Mouse (Mus musculus): ENCODE measurements around the gene Tspan4.
A peak's percentile ranks its signal among the peaks of the same experiment; 100 is the strongest.

Gene Tspan4

DNA sequence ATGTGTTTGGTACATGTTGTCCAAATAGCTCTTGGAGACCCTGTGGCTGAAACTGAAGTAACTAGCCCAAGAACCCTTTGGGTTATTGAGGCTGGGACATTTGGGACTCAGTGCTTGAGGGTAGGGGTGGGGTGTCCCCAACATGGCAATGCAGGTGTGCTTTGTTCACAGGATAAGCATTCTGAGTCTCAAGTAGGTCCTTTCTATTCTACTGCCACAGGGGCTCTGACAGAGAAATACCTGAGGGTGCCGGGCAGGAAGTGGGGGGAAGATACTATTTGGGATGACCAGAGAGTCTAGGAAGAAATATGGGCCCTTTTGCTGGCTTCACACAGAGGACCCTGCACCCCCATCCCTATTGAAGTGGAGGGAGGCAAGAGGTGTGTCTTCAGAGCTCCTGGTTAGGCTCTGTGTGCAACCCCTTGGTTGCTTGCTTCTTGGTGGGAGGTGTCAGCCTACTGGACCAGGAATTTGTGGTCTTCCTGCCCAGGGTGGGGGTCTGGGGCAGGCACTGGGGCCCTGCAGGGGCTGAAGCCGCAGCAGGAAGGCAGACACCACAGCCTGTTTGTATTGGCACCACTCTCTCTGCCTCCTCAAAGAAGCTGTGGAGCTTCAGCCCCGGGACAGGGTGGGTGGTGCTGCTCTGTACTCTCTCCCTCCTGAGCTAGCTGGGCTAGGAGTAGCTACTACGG lies 2.7 kb downstream of the Tspan4 start:
- DNase-seq (ENCODE audit: low spot score): no peak

DNA sequence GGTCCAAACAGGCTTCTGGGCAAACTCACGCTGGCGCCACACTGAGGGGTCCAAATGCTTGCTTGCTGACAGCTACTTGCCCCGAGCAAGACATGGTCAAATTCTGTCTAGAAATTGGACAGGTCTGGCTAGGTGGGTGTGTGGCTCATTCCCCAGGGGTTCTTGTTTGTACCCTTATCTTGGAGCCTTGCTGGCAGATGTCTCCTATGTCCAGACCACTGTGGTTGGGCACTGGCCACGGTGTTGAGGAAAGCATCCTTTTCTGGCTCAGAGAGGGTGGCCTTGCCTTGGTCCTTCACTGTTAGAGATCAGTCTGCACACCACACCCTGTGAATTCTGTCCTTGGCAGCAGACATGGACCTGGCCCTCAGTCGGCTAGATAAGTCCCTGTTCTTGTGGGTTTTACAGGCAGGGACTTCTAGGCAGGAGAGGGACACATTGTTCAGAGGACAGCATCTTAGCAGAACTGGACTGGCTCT lies 3.3 kb downstream of the Tspan4 start:
- DNase-seq (ENCODE audit: low spot score): no peak

DNA sequence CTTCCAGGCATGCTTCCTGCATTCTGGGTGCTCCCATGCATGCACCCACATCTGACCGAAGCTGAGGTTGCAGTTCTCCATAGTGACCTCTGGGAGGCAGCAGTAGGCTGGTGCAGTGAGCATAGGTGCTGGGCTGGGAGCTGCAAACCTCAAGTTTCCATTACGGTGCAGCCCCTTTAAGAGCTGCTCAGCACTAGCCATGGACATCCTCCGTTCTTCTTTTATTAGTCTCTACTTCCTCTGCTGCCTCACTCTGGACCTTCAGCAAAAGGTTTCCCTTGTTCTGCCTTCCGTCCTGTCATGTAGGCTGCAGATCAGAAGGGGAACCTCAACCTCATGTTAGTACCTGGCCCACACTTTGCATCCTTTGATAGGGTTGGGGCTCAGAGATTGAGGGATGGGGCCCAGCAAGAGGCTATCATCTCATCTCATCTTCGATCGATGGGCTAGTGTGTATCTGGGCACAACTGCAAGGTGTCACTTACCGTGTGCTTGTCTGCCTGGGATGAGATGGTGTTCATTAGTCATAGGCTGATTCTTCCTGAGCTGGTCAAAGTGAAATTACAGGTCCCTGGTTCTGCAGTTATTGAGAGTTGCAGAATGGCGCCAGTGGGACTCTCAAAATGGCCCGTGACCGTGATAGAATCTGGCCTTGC lies 5.9 kb downstream of the Tspan4 start:
- DNase-seq (ENCODE audit: low spot score): peak; percentile 88

DNA sequence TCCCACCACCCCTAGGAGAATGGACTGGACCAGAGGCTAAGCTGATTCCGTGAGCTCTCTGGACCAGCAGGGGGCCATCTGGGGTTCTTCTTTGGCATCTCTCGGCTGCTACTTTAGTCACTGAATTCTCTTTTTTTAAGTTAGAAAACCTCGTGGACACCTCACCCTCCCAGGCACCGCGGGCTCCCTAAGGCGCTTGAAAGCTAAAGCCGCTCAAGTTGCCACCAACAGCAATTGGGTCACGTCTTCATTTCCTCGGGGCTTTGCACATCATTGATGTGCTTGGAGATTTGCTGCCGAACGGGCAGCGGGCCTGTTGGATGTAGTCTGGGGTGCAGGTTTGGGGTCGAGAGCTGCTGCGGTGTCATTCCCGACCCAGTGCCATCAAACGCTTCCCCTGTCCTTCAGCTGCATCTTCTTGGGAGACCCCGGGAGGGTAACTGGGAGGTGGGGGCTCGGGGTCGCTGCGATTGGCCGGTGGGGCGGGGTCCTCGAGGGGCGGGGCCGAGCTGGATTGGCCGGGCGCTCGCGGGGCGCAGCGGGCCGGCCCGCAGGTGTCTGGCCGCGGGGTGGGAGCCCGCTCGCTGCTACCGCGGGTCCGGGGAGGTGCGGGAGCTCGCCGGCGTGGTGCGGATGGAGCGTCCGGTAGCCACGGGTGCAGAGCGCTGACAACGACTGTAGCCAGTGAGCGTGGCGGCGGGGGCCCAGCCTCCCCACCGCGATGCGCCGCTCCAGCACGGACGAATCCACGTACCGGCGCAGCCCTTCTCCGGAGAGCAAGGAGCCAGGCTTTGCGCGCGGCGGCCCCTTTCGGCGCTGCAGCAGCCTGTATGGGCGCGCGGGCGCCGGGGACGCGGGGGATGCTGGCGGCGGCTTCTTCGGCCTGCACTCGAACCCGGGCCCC lies 6.7 kb downstream of the Tspan4 start:
- DNase-seq (ENCODE audit: low spot score): peak; percentile 59

DNA sequence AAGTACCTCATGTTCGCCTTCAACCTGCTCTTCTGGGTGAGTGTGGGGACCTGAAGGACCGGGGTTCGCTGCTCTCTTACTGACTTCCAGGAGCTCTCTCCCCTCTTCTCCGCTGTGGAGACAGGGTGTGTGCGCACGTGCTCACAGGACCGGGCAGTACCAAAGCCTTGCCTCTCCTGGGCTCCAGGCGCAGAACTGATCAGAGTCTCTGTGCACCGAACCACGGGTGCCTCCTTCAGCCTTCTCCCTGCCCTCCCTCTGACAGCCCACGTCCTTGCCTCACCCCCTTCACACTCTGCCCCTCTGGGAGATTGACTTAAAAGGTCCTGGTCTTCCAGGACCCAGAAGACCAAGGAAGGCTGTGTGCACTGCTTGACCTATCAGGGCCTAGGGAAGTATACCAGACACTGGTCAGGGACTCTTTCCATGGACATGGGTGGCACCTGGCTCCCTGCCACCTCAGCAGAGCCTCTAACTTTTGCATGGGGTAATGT lies 7.5 kb downstream of the Tspan4 start:
- no peak for DNase-seq (ENCODE audit: low spot score)

DNA sequence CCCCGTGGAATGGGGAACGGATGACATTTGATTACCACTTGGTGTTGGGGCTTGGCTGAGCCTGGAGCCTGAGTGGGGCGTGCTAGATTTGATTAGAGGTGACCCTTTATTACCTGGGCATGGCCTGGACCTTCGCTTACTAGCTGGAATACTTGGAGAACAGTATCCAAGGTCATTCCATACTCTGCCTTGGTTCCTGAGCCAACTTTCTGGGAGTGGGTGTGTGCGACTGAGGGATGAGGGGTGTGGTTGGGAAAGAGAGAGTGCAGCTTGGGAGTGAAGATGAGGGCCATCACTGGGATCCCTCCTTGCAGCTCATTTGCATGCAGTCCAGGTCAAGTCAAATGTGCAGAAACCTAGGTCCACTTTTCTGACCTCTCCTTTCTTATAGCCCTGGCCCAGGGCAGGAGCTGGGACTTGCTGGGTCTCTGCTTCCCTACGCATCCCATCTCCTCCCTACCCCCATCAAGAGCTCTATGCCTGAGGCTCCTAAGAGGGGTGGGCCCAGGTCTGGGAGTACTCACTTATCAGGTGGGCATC lies 8.1 kb downstream of the Tspan4 start:
- DNase-seq (ENCODE audit: low spot score): no peak

DNA sequence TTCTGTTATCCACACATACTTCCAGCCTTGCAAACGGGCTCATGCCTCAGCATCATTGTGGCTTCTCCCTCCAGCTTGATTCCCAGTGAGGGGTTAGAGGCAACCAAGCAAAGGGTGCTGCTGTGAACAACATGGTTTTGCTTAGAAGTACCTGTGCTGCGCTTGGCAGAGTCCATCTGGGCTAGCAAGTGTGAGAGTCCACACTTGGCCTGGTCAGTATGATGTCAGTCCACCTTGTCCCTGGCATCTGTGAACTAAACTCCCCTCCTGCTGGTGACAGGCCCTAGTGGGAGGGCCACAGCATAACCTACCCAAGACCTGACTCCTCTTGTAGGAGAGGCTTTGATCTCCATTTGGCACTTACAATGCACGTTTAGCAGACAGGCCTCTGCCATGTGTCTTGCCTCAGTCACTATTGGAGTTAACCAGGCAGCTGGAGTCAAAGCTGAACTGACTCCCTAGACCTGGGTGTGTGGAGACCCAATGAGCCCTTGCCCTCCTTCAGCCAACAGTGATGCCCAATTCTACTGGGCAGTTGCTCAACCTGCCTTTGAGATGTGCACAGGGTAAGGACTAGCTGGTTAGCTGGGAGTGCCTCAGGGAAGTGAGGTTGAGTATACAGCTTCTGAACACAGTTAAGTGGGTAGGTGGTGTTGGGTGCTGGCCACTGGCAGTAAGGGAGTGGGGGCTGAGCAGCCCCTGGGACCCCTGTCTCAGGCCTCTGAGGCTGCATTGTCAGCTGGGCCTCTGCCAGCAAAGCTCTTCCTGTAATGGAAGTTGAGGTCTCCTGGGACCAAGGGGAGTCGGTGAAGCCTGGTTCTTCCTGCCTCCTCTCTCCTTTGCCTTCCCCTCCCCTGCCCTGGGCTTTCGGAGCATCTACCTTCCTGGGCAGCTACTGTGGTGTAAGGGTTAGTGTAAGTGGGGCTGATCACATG lies 9.4 kb downstream of the Tspan4 start:
- no peak for DNase-seq (ENCODE audit: low spot score)

DNA sequence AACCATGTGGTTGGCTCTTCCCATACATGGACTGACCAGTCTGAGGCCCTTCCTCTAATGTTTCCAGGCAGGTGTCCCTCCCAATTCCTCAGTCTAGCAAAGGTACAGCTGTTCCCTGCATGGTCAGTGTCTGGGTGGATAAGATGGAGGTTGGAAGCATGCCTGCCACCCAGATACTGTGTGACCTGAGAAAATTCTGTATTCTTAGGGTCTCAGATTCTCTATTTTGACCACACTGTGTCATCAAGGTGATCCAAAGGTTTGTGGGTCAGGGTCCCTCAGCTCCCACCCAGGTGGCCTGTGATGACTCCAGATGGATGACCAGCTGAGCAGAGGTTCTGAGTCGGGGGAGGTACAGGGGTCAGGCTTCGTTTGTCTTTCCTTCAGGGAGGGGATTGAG lies 10.1 kb downstream of the Tspan4 start:
- DNase-seq (ENCODE audit: low spot score): no peak

DNA sequence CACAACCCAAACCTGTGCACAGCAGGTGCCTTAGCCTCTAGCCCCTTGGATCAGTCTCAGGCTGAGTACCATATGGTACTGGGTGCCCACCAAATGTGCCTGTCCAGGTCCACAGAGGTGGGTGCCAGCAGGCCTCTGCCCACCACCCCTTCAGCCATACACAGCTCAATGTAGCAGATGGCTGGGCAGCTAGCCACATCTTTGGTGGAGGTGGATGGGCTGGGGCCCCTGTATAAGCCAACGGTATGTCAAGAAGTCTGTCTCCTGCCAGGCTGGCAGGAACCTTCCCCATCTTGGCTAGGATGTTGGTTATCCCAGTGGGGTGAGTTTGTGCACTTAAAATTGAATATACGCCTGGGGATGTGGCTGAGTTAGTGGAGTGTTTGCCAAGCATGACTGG lies 10.6 kb downstream of the Tspan4 start:
- DNase-seq (ENCODE audit: low spot score): no peak

DNA sequence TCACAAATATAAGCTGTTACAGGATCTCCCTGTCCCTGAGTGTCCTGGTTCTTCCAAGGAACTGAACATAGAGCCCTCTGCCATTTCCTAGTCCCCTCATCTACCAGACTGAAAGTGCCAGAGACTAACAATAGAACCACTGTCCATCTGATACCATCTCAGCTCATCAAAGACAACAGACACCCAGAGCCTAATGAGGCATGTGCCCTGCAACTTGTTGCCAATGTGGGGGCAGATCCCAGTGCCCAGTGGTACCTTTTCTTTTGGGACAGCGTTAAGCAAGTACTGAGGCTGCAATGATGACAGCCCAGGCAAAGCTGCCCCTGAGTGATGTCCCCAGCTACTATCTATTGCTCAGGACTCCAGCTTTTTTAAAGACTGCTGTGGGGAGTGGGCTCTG lies 11.2 kb downstream of the Tspan4 start:
- no peak for DNase-seq (ENCODE audit: low spot score)

DNA sequence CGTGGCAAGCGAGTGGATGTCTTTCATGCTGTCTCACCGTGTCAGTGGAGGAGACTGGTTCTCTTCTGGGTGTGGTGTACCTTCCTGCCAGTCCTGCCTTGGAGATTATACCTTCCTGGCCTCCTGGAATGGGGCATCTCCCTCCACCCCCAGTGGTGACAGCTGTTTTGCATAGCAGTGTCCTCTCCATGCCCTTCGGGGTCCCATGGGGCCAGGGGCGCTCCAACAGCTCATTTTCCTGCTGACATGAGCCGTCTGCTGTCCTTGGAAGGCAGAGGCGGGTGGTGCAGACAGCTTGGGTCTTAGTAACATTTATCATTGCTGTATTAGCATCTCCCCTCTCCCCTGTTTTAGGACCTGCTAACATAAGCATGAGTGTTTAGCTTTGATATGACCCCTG lies 12.1 kb downstream of the Tspan4 start:
- DNase-seq (ENCODE audit: low spot score): no peak

DNA sequence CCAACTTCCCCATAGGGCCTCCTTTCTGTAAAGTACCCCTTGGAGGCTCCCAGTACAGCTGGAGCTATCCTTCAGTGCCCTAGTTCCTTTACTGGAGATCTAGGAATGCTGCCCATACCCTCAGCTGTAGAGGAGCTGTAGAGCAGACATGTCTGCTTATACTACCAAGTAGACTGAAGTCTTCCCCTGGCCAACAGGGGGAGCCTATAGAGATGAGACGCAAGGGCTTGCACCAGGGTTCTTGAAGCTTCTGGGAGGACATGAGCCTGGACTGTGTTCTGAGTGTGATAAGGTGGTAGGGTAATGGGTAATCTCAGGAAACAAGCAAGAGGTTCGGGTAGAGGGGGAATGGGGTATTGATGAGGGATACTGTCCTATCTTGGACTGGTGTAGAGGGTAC lies 16.1 kb downstream of the Tspan4 start:
- DNase-seq (ENCODE audit: low spot score): no peak

DNA sequence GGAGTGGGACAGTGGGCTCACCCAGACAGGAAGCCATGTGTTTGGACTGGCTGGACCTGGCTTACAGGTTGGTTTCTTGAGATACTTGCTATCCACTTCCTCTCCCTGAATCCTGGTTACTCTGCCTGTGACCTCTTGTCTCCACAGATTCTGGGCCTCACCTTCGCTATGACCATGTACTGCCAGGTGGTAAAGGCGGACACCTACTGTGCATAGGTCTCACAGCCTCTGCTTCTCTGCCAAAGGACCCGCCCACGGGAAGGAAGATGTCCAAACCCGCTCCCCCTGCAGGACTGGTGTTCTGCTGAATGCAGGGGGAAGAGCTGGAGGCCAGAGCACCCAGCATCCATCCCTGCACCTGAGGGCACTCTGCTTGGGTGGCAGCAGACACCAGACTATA lies 17.7 kb downstream of the Tspan4 start:
- DNase-seq (ENCODE audit: low spot score): no peak

DNA sequence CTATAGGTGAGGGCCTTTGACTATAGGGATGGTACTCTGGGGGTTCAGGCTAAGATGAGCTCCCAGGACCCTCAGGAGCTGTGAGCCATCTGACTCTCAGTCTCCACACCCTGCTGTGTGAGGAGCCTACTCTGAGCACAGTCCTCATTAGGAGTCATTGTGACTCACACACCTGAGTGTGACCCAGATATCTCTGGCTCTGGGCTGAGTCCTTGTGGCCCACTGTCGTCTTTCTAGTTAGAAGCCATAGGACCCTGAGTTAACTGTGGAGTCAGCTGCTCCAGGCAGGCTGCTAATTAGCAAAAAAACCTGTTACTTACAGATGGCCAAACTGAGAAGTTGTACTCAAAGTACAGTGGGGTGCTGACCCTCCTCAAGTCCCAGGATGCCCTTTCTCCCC lies 18.7 kb downstream of the Tspan4 start:
- no peak for DNase-seq (ENCODE audit: low spot score)

DNA sequence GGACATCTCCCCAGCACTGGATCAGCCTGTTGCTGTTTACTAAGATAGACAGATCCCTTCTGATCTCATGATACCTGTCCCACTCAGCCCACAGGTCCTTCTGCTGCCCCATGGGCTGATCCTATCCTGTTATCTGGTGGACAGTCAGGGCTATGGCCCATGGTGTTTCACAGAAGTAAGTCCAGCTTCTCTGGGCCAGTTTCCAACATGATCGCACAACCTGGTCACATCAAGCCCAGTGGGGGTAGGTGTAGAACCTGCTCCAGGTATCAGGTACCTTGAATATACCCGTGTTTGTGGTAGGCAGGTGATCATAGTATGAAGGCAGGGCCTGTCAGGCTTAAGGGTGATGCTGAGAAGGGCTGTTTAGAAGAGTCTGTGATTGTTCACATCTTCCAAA lies 20.3 kb downstream of the Tspan4 start:
- no peak for DNase-seq (ENCODE audit: low spot score)

DNA sequence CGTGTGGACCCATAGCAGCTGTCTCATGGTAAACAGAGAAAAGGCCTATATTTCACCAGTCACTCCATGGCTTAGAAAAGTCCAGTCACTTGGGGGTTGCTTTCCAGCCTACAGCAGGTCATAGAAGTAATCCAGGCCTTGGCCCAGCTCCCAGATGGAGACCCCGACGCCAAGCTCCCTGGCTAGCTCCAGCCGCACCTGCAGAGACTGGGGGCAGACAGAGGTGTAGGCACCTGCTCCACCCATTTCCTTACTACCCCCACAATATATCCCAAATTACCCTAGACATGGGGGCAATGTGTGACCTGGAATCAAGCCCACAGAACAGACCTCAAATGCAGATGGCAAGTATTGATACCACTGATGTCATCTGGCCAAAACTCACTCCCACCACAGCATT lies 20.9 kb downstream of the Tspan4 start:
- no peak for DNase-seq (ENCODE audit: low spot score)

DNA sequence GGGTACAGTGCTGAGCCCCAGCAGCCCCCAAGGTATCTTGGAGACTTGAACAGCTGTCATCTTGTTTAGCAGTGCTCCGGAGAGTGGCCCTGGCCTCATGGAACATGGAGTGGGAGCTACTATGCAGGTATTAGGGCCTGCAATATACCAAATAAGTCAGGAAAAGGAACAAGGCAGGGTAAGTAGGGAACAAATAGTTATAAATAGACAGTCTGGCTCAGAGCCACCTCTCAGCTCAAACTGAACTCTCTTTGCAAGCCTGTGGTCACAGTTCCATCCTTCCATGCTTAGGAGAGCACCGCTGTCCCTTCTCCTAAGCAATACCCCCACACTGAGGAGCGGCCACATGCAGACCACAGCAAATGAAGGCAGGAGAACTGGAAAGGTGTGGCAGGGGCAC lies 22.6 kb downstream of the Tspan4 start:
- DNase-seq (ENCODE audit: low spot score): no peak

DNA sequence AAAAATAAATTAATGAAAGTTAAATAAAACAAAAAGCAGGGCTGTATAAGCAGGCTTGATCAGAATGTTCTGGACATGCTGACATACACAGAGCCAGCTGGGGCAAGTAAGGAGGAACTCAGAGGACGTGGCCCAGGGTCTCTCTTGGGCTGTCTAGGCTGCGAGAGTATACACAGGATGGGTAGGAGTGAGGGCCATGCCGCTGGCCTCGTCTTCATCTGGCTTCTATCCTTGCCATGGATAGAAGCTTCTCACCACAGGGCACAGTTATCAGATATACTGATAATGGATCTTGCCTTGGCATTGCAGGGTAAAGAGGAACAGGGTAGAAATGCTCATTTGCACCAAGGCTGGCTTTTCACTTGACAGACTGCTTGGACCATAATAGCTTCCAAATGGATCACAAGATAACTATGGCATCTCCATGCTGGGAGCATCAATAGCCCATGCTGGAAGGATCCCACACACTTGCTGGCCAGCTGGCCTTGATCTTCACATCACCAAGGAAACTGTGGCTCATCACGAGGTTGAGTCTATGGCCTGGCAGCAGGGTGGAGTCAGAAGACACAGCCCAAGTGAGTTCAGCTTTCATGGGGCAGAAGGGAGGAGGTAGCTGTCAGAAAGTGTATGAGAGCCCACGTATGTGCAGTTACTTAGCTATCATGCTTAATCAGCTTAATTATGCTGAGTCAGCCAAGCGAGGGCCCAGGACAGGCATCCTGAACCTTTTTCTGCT lies 26.9 kb downstream of the Tspan4 start:
- DNase-seq (ENCODE audit: low spot score): no peak

DNA sequence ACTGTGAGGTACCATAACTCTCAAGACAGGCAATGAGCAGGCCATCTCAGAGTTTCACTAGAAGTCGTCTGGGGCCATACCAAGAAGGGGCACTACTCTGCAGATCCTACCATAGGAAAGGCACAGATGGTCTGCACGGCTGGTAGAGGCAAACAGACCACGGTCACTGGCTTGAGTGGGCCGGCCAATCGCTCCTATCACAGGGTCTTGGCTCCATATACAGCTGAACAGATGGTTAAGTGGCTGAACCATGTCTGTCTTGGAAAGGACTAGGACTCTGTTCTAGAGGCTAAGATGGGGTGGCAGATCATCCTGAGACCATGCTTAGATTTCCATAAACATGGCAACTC lies 27.5 kb downstream of the Tspan4 start:
- no peak for DNase-seq (ENCODE audit: low spot score)

DNA sequence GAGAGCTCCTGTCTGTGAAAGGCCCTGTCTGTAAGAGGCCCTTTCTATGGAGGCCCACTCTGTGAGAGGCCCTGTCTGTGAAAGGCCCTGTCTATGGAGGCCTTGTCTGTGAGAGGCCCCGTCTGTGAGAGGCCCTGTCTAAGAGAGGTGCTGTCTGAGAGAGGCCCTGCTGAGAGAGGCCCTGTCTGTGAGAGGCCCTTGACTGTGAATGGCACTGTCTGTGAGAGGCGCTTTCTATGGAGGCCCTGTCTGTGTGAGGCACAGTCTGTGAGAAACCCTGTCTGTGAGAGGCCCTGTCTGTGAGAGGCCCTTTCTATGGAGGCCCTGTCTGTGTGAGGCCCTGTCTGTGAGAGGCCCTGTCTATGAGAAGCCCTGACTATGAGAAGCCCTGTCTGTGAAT lies 31.2 kb downstream of the Tspan4 start:
- no peak for DNase-seq (ENCODE audit: low spot score)

DNA sequence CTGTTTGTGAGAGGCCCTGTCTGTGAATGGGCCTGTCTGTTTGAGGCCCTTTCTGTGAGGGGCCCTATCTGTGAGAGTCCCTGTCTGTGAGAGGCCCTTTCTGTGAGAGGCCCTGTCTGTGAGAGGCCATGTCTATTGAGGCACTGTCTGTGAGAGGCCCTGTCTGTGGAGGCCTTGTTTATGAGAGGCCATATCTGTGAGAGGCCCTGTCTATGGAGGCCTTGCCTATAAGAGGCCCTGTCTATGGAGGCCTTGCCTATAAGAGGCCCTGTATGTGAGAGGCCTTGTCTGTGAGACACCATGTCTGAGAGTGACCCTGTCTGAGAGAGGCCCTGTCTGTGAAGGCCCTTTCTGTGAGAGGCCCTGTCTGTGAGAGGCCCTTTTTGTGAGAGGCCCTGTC lies 33.1 kb downstream of the Tspan4 start:
- no peak for DNase-seq (ENCODE audit: low spot score)
